Mouse (Mus musculus) testis, postnatal 10 days (tissue): Measurements from ENCODE around the gene Prcp.

Experiments used
- DNase-seq: peaks from one replicate; pipeline ENCODE4 v3.0.0; 2021; ENCODE audit warnings: low spot score

The Prcp gene

GRCm38 (mm10) chr7:92874116-92874675 lies at the start of gene Prcp, which contains the start of gene Ddias:
Gene Prcp (plus strand): TSS chr7:92874470.
Gene Ddias (minus strand): TSS chr7:92874247.
- peak; percentile 98 for DNase-seq

- no peak for DNase-seq
These were observed 48.0 kb upstream of the Prcp start for GRCm38 (mm10) chr7:92826248-92826647.

GRCm38 (mm10) chr7:92827981-92828380 lies 46.3 kb upstream of the Prcp start:
- peak; percentile 31 for DNase-seq

GRCm38 (mm10) chr7:92832395-92832794 lies 41.9 kb upstream of the Prcp start:
- no peak for DNase-seq

- DNase-seq, result no peak
These were observed 39.9 kb upstream of the Prcp start for GRCm38 (mm10) chr7:92834391-92834790.

GRCm38 (mm10) chr7:92836447-92836846 lies 37.8 kb upstream of the Prcp start:
- no peak for DNase-seq

GRCm38 (mm10) chr7:92837226-92837625 lies 37.0 kb upstream of the Prcp start:
- DNase-seq, result no peak

GRCm38 (mm10) chr7:92837907-92838306 lies 36.4 kb upstream of the Prcp start:
- no peak for DNase-seq

GRCm38 (mm10) chr7:92842254-92842653 lies 32.0 kb upstream of the Prcp start:
- no peak for DNase-seq

- no peak for DNase-seq
These were observed 26.0 kb upstream of the Prcp start for GRCm38 (mm10) chr7:92848246-92848645.

GRCm38 (mm10) chr7:92866526-92866925 lies 7.7 kb upstream of the Prcp start:
- no peak for DNase-seq

GRCm38 (mm10) chr7:92870161-92870560 lies 4.1 kb upstream of the Prcp start:
- DNase-seq, result no peak

GRCm38 (mm10) chr7:92871596-92871995 lies 2.7 kb upstream of the Prcp start:
- DNase-seq, result no peak

- peak; percentile 85 for DNase-seq
These were observed 615 bp downstream of the Prcp start for GRCm38 (mm10) chr7:92874761-92875408.

GRCm38 (mm10) chr7:92876066-92876465 lies 1.8 kb downstream of the Prcp start:
- DNase-seq, result no peak

GRCm38 (mm10) chr7:92876538-92876937 lies 2.3 kb downstream of the Prcp start:
- DNase-seq, result no peak

- no peak for DNase-seq
These were observed 4.5 kb downstream of the Prcp start for GRCm38 (mm10) chr7:92878575-92879285.

- no peak for DNase-seq
These were observed 9.8 kb downstream of the Prcp start for GRCm38 (mm10) chr7:92883850-92884716.

- no peak for DNase-seq
These were observed 10.9 kb downstream of the Prcp start for GRCm38 (mm10) chr7:92884998-92885660.

GRCm38 (mm10) chr7:92886801-92887200 lies 12.5 kb downstream of the Prcp start:
- DNase-seq, result no peak

GRCm38 (mm10) chr7:92887230-92887629 lies 13.0 kb downstream of the Prcp start:
- no peak for DNase-seq

- no peak for DNase-seq
These were observed 15.9 kb downstream of the Prcp start for GRCm38 (mm10) chr7:92890211-92890610.
